Mouse (Mus musculus) left cerebral cortex, adult 18-20 months (tissue): ENCODE data around the gene Cldn2. TPM values are rescaled to one million over a fixed set of nuclear protein-coding genes. Genes with fewer than 3 reads are reported as not detected.

Experiments used
- DNase-seq, 2 experiments: peaks; one replicate each; pipeline ENCODE4 v3.0.0; 2021 to 2022; ENCODE audit warnings: low spot score in 2 of 2, mixed read lengths in 1 of 2
- total RNA-seq, 2 experiments: library from RNA; stranded (reverse); gene quantifications; 2 replicates each; pipeline ENCODE4 v1.2.3; 2021

Gene Cldn2
- total RNA-seq, 2 experiments from 2014 or later, result 0.12 to 0.23 TPM

DNA sequence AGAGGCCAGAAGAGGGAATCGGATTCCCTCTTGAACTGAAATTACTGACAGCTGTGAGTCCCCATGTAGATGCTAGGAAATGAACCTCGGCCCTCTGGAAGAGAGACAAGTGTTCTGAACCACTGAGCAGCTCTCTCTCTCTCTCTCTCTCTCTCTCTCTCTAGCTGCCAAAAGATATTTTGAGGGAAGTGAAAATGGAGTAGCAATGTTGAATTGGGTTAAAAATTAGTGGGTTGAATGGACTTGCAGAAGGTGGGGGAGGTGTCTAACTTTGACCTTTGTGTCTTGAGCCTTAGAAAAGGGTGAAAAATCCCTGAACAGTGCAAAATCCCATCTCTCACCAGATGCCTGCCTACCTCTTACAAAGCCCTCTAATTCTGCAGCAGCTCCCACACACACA is 6.8 kb downstream of the Cldn2 start:
- DNase-seq, result no peak

DNA sequence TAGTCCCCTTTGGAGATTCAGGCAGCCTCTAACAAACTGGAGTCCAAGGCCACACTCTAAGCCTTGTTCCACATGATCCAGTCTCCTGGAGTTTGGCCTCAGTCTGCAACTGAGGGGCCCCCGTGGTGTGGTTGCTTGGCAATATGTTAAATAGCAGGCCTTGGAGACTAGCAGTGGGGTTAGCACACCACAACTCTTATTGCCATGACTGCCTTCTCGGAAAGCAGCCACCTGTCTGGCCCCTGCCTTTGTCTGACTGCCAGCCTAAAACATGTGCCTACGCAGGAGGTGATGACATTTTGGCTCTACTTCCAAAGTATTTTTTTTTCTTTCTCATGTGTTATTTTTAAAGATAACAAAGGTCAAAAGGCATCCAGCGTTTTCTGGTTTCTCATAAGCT is 7.5 kb downstream of the Cldn2 start:
- peak in 1 of 2 experiments; percentile 2 for DNase-seq

DNA sequence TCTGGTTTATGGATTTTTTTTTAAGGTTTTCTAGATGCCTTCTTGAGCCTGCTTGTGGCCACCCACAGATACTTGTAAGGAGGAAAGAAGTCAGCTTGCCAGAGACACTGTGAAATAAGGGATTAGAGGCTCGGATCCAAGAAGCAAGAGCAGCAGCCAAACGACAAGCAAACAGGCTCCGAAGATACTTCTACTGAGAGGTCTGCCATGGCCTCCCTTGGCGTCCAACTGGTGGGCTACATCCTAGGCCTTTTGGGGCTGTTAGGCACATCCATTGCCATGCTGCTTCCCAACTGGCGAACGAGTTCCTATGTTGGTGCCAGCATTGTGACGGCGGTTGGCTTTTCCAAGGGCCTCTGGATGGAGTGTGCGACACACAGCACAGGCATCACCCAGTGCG is 7.9 kb downstream of the Cldn2 start:
- DNase-seq, result no peak

DNA sequence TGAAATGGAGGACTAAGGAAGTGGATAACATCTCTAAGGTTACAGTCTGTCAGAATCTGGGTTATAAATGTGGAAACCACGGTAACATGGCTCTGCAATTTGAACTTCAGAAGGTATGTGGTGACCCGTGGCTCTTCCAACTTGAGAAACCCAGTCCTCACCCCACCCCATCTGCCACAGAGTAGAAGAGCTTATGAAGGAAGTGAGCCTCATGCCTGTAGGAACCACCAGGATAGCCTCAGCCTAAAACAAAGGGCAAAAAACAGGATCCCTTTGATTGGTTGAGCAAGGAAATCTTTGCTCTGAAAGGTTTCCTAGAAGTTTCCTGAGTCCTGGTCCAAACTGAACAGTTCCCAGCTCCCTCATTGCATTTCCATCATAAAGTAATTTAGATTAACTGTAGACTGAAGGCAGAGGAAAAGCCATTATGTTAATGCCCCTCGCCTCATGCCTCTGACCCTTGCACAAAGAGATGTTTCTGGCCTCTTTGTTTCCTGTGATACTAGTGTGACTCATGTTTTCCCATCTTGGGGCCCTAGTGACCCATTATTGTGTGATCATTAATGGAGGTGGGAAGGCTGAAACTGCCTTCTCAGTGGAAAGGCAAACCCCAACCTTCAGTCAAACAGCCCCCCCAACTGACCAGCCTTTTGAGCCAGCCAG is 12.1 kb downstream of the Cldn2 start:
- DNase-seq, result no peak

DNA sequence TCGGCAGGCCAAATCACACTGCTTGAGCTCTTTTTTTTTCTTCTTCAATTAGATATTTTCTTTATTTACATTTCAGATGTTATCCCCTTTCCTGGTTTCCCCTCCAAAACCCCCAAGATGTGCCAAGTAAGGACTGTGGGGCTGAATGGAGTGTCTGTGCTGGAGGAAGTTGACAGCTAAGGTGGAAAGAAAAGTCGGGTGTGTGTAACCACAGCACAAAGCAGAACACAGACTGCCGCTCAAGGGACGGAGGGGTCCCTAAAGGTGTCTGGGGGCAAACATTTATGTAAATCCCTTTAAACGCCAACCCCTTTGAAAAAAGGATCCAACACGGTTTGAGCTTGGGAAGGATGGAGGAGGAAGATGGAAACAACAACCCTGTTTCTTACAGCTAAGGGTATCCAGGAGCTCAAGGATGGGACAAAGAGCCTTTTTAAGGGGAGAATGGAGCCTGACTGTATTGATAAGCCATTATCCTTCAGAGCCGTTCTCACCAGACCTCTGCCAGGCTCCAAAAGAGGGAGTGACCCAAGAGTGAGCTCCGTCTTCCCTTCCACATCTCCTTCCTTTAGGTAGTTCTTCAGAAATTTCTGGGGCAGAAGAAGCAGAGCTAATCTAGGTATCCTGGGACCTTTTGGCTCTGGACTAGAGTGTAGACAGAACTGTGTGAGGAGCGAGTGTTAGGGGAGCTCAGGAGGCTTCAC is 12.8 kb downstream of the Cldn2 start:
- DNase-seq, result no peak

DNA sequence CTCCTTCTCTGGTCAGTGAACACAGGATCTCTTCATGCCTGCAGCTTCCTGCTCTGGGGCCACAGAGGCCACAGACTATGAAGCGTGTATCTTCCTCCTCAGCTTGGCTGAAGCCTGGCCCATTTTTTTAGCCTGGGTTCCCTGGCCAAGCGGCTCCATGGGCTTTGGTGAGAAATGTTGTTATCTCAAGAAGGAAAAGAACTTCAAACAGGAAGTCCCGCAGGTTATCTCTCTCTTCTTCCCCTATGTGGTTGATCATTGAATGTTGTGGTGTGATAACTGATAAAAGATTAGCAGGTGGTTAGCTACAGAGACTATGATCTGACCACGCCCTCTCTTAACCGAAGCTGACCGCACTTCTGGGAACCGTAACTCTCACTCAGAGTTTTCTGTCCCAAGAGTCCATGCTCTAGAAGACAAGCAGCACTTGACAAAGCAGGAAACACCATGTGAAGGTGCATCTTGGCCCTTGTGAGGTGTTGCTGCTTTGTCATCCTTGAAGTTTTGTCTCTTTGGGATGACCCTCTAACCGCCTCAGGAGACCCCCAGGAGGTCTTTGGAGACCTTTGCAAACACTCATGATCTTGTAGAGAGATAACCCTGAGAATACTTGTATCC is 13.5 kb downstream of the Cldn2 start:
- DNase-seq, result no peak

DNA sequence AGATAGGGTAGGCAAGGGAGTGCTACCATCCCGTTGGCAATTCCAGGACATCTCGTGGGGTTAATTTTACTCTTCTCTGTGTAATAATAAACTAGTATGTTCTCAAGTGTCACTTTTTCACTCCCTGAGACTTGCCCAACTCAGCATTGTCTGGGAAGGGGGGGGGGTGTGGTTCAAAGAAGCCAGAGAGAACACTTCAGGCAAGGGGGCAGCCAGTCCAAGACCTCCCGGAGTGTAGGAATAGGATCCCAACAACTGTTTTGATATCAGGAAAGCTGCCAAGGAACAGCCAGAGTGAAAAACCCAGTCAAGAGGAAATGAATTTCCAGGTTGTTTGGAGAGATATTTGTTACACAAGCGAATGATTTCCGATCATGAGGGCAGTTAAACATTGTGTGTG is 14.6 kb downstream of the Cldn2 start:
- no peak for DNase-seq

DNA sequence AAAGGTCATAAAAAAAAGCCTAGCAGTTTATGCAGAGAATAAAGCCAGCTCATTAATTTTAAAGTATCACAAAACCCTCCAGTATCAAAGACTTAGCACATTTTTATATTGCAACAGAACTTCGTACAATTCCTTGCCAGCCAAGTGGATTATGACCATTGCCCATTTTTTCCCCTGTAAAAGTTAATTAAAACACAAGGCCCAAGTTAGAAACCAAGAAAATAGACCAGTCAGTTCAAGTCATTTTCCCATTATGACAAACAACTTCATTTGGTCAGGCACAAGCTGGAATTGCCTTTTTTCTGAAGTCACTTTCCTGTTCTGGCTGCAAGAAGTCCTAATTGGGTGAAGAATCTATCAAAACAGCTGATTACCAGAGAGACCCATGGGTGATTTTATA is 24.8 kb downstream of the Cldn2 start:
- no peak for DNase-seq

DNA sequence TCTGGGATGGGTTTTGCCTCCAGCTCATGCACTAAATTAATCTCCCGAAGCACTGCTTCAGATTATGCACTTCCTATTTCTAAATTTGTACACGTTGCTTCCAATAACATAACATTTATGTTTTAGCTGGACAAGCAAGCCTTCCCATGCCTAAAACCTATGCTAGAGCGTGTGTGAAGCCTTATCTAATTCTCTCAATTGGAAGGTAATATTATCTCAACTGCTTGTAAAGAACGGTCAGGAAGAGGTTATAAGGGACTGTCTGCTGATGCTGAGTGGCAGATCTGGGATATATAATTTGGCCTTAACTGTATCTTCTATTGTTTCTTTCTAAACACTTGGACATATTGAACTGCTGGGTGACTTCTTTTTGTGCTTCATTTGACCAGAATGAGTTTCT is 26.3 kb downstream of the Cldn2 start:
- no peak for DNase-seq

DNA sequence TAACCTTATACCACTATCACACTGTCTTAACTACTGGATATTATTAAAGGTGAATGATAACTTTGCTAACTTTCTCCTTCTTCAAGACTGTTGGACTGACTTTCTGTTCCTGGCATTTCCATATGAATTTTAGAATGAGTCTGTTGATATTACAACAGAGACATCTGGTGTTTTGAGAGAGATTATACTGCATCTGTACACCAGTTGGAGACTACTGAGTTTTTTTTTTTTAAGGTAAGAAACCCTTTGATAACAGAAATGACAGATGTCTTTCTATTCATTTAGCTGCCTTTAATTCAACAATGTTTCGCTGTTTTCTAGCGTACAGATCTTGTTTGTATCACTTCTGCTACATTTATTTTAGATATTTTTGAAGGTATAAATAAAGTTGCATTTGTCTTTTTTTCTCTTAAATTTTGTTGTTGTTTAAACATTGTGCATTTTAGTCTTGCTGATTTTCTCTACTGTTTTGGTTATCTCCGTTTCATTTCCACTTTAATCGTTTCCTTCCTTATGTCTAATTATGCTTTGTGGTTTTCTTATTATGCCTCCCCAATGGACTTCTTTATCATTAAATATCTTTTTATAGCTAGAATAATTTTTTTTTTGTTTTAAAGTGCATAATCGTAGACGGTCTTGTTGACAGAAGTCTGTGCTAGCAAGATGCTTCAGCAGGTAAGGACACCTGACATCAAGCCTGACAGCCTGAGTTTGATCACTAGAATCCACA is 27.9 kb downstream of the Cldn2 start:
- DNase-seq, result no peak

DNA sequence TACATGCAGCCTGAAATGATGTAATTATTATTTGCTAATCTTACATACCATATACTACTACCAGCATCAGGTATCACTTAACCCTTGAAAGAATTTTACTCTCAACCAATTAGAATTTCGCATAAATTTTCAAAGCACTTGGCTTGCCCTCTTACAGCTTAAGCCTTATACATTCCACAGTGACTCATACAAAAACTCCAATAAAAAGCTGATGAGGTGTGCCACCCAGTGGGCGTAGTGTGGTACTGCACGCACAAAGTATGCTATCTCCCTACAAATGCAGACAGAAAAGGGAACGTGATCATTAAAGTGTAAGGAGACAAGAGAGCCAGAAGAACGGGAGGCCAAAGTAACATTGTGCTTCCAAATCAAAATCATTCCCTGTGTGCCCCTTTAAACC is 31.8 kb downstream of the Cldn2 start:
- DNase-seq, result peak; percentile 9 to 33

DNA sequence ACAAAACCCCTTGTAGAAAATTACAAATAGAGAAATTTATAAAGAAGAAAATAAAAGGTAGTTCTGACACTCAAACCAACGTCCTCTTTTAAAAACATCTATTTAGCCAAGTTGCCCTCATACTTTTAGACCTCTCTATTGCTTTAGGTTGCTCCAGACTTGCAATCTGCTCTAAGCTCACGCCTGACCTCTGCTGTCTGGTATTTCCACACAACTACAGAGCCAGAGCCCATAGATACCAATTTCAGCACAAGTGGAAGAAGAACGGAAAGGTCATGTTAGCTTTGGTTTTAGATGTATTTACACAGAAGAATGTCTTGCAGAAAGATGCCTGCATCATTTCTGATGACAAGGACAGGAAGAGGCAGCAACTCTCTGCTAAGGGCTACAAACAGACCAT is 38.4 kb downstream of the Cldn2 start:
- no peak for DNase-seq

DNA sequence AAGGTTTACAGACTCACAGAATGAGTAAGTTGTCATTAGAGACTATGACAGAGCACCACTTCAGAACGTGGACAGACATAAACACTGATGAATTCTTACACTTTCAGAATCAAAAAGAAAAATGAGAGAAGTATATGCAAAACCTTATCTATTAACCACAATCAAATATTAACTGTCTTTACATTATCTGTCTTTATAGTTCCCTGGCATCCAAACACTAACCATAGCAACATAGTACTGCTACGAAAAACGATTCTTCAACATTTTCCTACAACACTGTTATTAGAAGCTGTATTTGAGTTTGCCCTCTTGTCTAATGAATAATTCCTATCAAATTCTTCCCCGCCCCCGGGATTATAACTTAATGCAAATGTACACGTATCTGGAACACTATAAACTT is 40.5 kb downstream of the Cldn2 start:
- no peak for DNase-seq

DNA sequence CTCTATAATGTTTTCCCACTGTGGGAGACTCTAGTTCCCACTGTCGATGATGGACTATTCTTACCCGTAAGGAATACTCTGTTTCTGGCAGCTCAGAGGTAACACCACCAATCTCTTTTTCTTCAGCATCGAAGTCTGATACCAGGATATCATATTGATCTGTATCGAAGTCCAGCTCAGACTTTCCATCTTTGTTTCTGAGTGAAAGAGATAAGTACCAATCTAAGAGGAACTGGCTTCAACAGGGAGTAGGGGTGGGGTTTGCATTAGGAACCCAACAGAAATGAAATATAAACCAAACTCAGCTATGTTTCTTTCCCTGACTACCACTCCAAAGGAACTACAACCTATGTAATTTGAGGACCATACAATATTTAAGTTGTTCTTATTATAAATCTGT is 54.2 kb downstream of the Cldn2 start:
- no peak for DNase-seq

DNA sequence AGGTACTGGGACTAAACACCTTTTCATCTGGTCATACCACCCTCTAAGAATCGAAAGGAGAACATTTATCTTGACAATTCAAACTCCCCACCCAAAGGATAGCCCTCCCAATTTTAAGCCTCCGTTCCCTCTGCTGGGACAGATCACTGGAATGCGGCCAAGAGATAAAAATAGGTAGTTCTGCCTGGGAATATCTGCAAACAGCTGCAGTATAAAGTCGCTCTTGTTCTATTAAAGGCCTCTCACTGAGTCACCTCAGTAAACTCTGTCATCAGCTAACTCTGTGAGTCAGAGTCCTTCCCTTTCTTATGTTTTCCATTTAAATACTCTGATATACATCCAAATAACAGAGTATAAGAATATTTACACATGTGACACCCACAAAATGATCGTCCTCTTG is 58.8 kb downstream of the Cldn2 start:
- peak in 1 of 2 experiments; percentile 2 for DNase-seq

Other genes with a start within 250 kb of the Cldn2 start
- 10 to 100 TPM; 13.4 to 15.3 TPM for gene Rnf128, start 237.5 kb upstream of the Cldn2 start, total RNA-seq
- 1 to 10 TPM; 3.5 to 4.7 TPM for gene Tbc1d8b, start 115.8 kb upstream of the Cldn2 start, total RNA-seq
- not detected for gene Gm15013, start 86.3 kb upstream of the Cldn2 start, total RNA-seq
- gene Ripply1, start 18.5 kb upstream of the Cldn2 start, total RNA-seq, result not detected
- 1 to 10 TPM; 3.8 to 6.5 TPM for gene Morc4, start 70.8 kb downstream of the Cldn2 start, total RNA-seq
- gene Rbm41, start 197.8 kb downstream of the Cldn2 start, total RNA-seq, result 1 to 10 TPM; 8.6 to 9.1 TPM